Mouse (Mus musculus): ENCODE data around the gene Bet1l.

DNA sequence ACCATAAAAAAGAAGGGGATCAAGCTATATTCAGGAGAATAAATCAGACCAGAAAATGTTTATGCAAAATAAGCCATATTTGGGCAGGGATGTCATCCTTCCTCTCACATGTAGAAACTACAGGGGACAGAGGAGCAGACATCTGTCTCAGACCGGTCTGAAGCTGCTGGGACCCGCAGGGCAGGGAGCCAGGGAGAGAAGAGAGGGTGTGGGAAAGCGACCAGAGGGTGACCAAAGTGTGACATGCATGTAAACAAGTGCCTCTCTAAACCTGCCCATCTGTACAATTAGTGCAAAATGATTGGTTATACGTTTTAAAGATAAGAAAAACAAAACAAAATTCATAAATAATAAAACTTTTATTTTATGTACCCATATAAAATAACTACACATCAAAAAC is 37.2 kb downstream of the Bet1l start:
- TF ChIP-seq ZC3H11A (IDR thresholded peaks at IDR 0.05; ENCODE audit: borderline replicate concordance, low read depth, low read length) (no peak), CHD2 (IDR thresholded peaks at IDR 0.05; ENCODE audit: low read depth, low read length) (no peak), HCFC1 (IDR thresholded peaks at IDR 0.05; ENCODE audit: borderline replicate concordance, insufficient read depth, low read length) (no peak)
